In the genomic region with DNA sequence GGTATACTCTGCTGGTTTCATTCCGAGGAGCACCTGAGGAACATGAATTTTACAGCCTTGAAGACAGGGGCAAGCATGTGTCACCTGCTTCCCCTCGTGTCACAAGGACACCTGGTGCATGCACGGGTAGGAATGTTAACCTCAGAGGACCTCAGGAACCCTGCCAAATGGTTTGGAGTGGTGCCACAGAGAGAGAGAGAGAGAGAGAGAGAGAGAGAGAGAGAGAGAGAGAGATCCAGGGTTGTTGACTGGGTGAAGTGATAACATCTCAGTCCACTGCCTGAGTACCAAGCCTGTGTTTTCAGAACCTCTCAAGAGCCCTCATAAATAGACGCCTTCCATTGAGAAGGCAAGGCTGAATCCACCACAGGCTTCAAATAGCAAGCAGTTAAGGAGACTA, we compare ENCODE assay signal across 12 mouse cellular contexts. TPM values are rescaled to one million over a fixed set of nuclear protein-coding genes. Genes with fewer than 3 reads are reported as not detected.
A peak's percentile ranks its signal among the peaks of the same experiment; 100 is the strongest.
DNase-seq lines count a peak whose midpoint lies in the region; ATAC-seq lines count a peak whose summit lies in the region.
"Had no signal": no experiment of that assay in that cellular context is flagged by ENCODE, and none has a peak within 500 bp of the region (broad histone marks: within the 10 kb centered on the region; RNA-seq: fewer than 3 reads in every experiment).

No protein-coding gene starts in this region.

- 0 out of 2 replicates have a peak, but pooled peaks cover 4% of the 10 kb centered on the region for H3K9me3 ChIP-seq in heart, embryonic 12.5 days (replicated peaks)
- H3K9me3 ChIP-seq in neural tube, embryonic 15.5 days (replicated peaks) = no peaks in the 10 kb centered on the region
- H3K9me3 ChIP-seq in liver, embryonic 15.5 days (replicated peaks) = no peaks in the 10 kb centered on the region
- H3K9me3 ChIP-seq: embryonic facial prominence, embryonic 10.5 days; heart, embryonic 15.5 days; neural tube, embryonic 13.5 days had no signal

- 58% methylated on average over 4 of the region's 4 CpGs for WGBS in heart, embryonic 12.5 days
- WGBS in neural tube, embryonic 15.5 days = 65% methylated on average over 4 of the region's 4 CpGs
- 43% methylated on average over 4 of the region's 4 CpGs for WGBS in liver, embryonic 15.5 days (ENCODE audit: insufficient replicate concordance)

- H3K4me1 ChIP-seq in heart, embryonic 12.5 days (replicated peaks) = peaks cover 19% of the 10 kb centered on the region
- H3K4me1 ChIP-seq in neural tube, embryonic 15.5 days = peaks cover 11% of the 10 kb centered on the region; the same call in 1 of the 2 replicates
- peaks cover 42% of the 10 kb centered on the region for H3K4me1 ChIP-seq in liver, embryonic 15.5 days (replicated peaks)

- H3K36me3 ChIP-seq in heart, embryonic 12.5 days = no peaks in the 10 kb centered on the region
- H3K36me3 ChIP-seq in neural tube, embryonic 15.5 days = no peaks in the 10 kb centered on the region
- H3K36me3 ChIP-seq in liver, embryonic 15.5 days (replicated peaks) = no peaks in the 10 kb centered on the region
- H3K36me3 ChIP-seq: embryonic facial prominence, embryonic 10.5 days; heart, embryonic 15.5 days; neural tube, embryonic 13.5 days had no signal

- H3K27me3 ChIP-seq in heart, embryonic 12.5 days (replicated peaks) = no peaks in the 10 kb centered on the region
- no peaks in the 10 kb centered on the region for H3K27me3 ChIP-seq in neural tube, embryonic 15.5 days (replicated peaks)
- no peaks in the 10 kb centered on the region for H3K27me3 ChIP-seq in liver, embryonic 15.5 days
- H3K27me3 ChIP-seq: heart, embryonic 15.5 days; neural tube, embryonic 13.5 days had no signal

- H3K9ac ChIP-seq in heart, embryonic 12.5 days = no peak overlapping the region
- H3K9ac ChIP-seq in neural tube, embryonic 15.5 days (replicated peaks) = no peak overlapping the region
- 0 out of 2 replicates have a peak overlapping the region, but pooled peaks have one; percentile 18 for H3K9ac ChIP-seq in liver, embryonic 15.5 days
- H3K9ac ChIP-seq: heart, embryonic 15.5 days; neural tube, embryonic 13.5 days had no signal

- H3K27ac ChIP-seq in heart, embryonic 12.5 days (ENCODE audit: poor library complexity, severe bottlenecking) = no peak overlapping the region
- H3K27ac ChIP-seq in neural tube, embryonic 15.5 days (replicated peaks) = peak overlapping the region; percentile 34; the same call in 1 of the 2 replicates
- peak overlapping the region; percentile 88 for H3K27ac ChIP-seq in liver, embryonic 15.5 days (replicated peaks)
- H3K27ac ChIP-seq: embryonic facial prominence, embryonic 10.5 days; heart, embryonic 15.5 days; macrophage; neural tube, embryonic 13.5 days had no signal

- no peak overlapping the region for H3K4me3 ChIP-seq in heart, embryonic 12.5 days
- no peak overlapping the region for H3K4me3 ChIP-seq in neural tube, embryonic 15.5 days (replicated peaks)
- H3K4me3 ChIP-seq in liver, embryonic 15.5 days (replicated peaks) = no peak overlapping the region
- H3K4me3 ChIP-seq: embryonic facial prominence, embryonic 10.5 days; heart, embryonic 15.5 days; neural tube, embryonic 13.5 days had no signal

- DNase-seq in heart, postnatal 4 days = peak; percentile 59
- no peak for DNase-seq in neural tube, embryonic 10.5 days (ENCODE audit: extremely low spot score, low spot score)
- no peak for DNase-seq in frontal cortex, postnatal 36 days (ENCODE audit: low spot score in 2 of 2)
- DNase-seq in thymus, postnatal 25 days = no peak
- DNase-seq: right cerebral cortex, postnatal 25 days had no signal

- H3K4me2 ChIP-seq in heart, embryonic 12.5 days = no peak overlapping the region
- H3K4me2 ChIP-seq in neural tube, embryonic 15.5 days = no peak overlapping the region
- peak overlapping the region; percentile 59 for H3K4me2 ChIP-seq in liver, embryonic 15.5 days
- H3K4me2 ChIP-seq: heart, embryonic 15.5 days; neural tube, embryonic 13.5 days had no signal

- ATAC-seq in heart, embryonic 12.5 days (ENCODE audit: insufficient number of reproducible peaks, low FRiP score) = no peak
- no peak for ATAC-seq in neural tube, embryonic 15.5 days (ENCODE audit: low FRiP score)
- ATAC-seq in liver, embryonic 15.5 days (ENCODE audit: insufficient read depth) = no peak

RNA-seq across cellular contexts. Expression of a gene that starts 12.0 kb away (rescaled TPM):
- 10 to 100 TPM; 16.7 to 19.0 TPM for total RNA-seq in heart, postnatal 4 days (2021)
- polyA plus RNA-seq in heart, embryonic 12.5 days (2016; fragmentation: Nextera tagmentation; extraction: Ambion mirVana) = 42.4 and 43.6 TPM in 2 replicates
- polyA plus RNA-seq in neural tube, embryonic 15.5 days (2015; fragmentation: Nextera tagmentation; extraction: Ambion mirVana) = 94.9 and 96.7 TPM in 2 replicates
- 24.5 and 25.4 TPM in 2 replicates for polyA plus RNA-seq in liver, embryonic 15.5 days (2015; fragmentation: Nextera tagmentation; extraction: Ambion mirVana)

RNA-seq across cellular contexts. Expression of a gene that starts 29.8 kb away (rescaled TPM):
- 10 to 100 TPM; 13.0 to 14.0 TPM for total RNA-seq in heart, postnatal 4 days (2021)
- polyA plus RNA-seq in heart, embryonic 12.5 days (2016; fragmentation: Nextera tagmentation; extraction: Ambion mirVana) = 12.0 and 13.9 TPM in 2 replicates
- 13.9 and 14.6 TPM in 2 replicates for polyA plus RNA-seq in neural tube, embryonic 15.5 days (2015; fragmentation: Nextera tagmentation; extraction: Ambion mirVana)
- polyA plus RNA-seq in liver, embryonic 15.5 days (2015; fragmentation: Nextera tagmentation; extraction: Ambion mirVana) = 3.3 and 3.7 TPM in 2 replicates
